Mouse (Mus musculus) small intestine, adult 2 months (tissue): ENCODE measurements around the gene Hoxb1.

Experiments
- CTCF ChIP-seq: fragments of 200-500 bp; IDR thresholded peaks from 2 replicates; pipeline ENCODE4 v1.5.1; 2012; ENCODE audit warnings: low read depth, mild to moderate bottlenecking, control low read depth, inconsistent platforms, low read length, moderate library complexity, mixed read lengths; ENCODE audit not compliant: insufficient replicate concordance, insufficient read length; ENCODE audit errors: extremely low read depth
- POLR2A ChIP-seq: fragments of 200-500 bp; IDR thresholded peaks from 2 replicates; pipeline ENCODE4 v1.6.1; 2012; ENCODE audit warnings: low read depth, mild to moderate bottlenecking, control low read depth, inconsistent platforms, low read length, moderate library complexity

DNA sequence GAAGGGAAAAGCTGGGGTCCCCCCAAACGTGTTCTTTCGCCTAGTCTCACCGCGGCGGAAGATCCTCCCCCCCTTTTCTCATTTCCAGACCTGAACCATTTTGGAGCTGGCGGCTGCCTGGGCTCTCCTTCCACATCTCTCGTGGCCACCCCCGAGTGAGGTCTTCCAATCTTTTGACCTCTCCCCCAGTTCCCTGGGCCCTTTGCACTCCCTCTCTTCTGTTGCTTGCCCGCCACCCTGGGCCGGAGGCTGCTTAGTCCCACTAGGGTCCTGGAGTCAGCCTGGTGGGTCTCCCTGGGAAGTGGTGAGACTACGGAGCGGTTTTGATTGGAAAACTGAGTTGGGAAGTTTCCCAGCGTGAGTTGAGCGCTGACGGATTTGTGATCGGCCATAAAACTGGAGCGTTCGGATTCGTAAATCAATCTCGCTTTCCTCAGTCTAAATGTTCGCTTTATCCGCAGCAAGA is 39.8 kb upstream of the Hoxb1 start:
- TF ChIP-seq CTCF = no peak
- no peak for TF ChIP-seq POLR2A
